Mouse (Mus musculus) lung, postnatal 14 days (tissue): ENCODE data around the gene Ctbp1.

Experiments
- DNase-seq: peaks from one replicate; pipeline ENCODE4 v3.0.0; 2021

The Ctbp1 gene

GRCm38 (mm10) chr5:33239934-33240333 is 34.9 kb downstream of the Ctbp1 start:
- no peak for DNase-seq

- DNase-seq: no peak
These were observed 35.6 kb downstream of the Ctbp1 start for GRCm38 (mm10) chr5:33239111-33239714.

GRCm38 (mm10) chr5:33238256-33238645 is 36.5 kb downstream of the Ctbp1 start:
- DNase-seq: no peak

- DNase-seq: no peak
These were observed 37.1 kb downstream of the Ctbp1 start for GRCm38 (mm10) chr5:33237600-33238255.

DNA sequence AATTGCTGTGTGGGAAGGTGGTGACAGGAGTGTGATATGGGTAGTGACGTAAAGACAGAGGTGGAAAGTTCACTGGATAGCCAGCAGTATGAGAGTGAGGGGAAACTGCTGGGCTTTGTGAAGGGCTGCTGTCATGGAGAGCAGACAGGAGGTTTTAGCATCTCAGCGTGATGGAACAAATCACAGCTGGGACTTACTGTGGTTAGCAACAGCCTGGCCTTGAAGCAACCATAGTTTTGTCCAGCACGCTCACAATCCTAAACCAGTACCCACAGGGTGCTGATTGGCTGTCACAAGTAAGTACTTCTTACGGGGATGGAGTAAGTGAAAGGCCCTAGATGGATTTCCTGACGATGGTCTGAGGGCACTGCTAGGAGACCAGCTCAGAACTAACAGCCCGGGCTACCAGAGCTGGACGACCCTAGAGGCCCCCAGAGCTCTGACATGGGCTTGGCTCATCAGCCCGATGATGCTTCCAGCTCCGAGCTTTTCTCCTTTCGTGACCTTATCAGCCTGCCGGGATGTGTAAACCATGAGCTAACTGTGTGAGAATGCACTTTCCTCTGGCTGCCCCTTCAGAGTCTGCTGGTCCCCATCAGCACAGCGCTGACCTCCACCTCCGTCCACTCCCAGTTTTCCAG is 40.3 kb downstream of the Ctbp1 start:
- peak; percentile 43 for DNase-seq

DNA sequence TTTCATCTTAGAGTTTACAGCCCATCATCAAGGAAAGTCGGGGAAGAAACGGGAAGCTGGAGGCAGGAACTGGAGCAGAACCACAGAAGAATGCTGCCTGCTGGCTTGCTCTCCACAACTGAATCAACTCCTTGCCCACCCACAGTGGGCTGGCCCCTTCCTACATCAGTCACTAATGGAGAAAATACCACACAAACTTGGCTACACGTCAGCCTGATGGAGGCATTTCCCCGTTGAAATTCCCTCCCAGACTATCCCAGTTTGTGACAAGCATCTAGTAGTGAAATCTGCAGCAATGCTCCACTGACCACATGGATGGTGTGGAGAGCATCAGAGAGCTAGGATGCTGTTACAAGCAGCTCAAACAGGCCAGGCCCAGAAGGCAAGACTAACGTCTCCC is 42.0 kb downstream of the Ctbp1 start:
- no peak for DNase-seq

- DNase-seq: peak; percentile 32
These were observed 44.5 kb downstream of the Ctbp1 start for GRCm38 (mm10) chr5:33230285-33230684.

- peak; percentile 57 for DNase-seq
These were observed 46.4 kb downstream of the Ctbp1 start for GRCm38 (mm10) chr5:33228428-33228827.

- DNase-seq: no peak
These were observed 49.1 kb downstream of the Ctbp1 start for GRCm38 (mm10) chr5:33225673-33226072.

- DNase-seq: no peak
These were observed 50.3 kb downstream of the Ctbp1 start for GRCm38 (mm10) chr5:33224491-33224890.

DNA sequence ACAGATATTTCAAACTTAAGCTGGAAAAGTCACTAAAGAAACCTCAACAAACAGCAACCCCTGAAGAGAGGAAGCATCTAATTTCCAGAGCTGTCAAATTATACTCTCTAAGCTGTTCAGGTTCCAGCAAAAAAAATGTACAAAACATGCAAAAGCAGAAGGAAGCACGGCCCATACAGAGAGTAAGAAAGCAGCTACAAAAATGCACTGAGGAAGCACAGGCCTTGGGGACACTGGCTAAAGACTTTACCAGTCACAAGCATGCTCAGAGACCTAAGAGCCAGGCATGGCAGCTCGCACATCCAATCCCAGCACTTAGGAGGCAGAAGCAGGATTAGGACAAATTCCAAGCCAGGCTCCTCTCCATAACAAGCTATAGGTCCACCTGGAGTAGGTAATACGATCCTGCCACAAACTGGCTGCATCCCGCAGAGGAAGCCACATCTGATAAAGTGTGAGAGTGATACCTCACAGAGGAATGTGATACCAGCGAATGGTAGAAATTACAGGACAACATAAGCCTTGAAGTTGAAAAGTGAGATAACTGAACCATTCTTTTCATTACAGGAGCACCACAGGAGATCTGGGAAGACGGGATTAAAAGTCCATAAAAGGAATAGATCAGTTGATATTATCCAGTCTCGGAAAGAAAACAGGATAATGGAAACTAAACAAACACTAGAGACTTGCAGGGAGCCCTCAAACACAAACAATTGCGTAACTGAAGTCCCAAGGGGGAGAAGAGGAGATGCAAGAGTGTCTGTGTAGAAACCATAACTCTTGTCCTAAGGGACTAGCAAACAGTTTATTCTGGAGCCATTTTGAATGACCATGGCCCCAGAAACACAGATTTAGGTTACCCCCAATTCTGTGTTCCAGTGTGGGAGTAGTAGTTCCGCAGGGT is 51.7 kb downstream of the Ctbp1 start:
- DNase-seq: no peak

GRCm38 (mm10) chr5:33222389-33222788 is 52.4 kb downstream of the Ctbp1 start:
- DNase-seq: no peak

GRCm38 (mm10) chr5:33220350-33221044 is 54.3 kb downstream of the Ctbp1 start:
- peak; percentile 40 for DNase-seq

DNA sequence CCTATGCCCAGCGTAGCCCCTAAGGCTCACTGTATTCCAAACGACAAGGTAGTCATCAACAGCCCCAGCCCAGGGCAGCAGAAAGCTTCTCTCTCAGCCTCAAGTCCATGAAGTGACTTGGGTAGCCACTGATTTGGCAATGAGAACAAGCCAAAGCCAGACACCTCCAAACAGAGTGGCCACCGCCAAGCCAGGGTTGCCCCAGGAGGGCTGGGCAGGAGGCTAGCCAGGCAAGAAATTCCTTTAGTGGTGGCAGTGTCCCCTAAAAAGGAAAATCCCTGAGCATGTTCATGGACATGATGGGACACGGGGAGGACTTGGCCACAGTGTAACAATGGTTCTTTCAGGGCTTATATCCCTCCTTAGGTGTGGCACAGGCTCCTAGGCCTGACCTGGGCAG is 55.0 kb downstream of the Ctbp1 start:
- no peak for DNase-seq

- no peak for DNase-seq
These were observed 55.9 kb downstream of the Ctbp1 start for GRCm38 (mm10) chr5:33218746-33219449.

GRCm38 (mm10) chr5:33218081-33218480 is 56.7 kb downstream of the Ctbp1 start, which contains the start of gene Spon2:
Spon2 (minus strand) TSS chr5:33218455.
- peak; percentile 37 for DNase-seq

DNA sequence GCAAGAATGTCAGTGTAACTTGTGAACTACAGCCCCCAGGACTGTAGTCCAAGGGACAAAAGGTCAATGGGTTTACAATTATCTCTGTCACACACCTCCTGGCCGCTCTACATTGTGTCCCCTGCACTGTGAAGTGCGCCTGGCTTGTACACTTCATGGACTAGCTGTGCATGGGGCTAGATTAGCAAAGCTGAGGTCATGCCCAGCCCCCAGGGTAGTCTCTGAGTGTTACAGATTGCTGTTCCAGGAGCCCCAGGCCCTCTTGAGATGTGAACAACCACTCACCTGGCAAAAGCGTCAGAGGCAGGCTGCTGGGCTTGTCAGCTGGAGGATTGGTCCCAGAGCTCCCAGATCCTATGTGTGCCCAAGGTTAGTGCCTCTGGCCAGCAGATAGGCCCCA is 57.1 kb downstream of the Ctbp1 start:
- DNase-seq: no peak

- no peak for DNase-seq
These were observed 60.1 kb downstream of the Ctbp1 start for GRCm38 (mm10) chr5:33214723-33215122.

DNA sequence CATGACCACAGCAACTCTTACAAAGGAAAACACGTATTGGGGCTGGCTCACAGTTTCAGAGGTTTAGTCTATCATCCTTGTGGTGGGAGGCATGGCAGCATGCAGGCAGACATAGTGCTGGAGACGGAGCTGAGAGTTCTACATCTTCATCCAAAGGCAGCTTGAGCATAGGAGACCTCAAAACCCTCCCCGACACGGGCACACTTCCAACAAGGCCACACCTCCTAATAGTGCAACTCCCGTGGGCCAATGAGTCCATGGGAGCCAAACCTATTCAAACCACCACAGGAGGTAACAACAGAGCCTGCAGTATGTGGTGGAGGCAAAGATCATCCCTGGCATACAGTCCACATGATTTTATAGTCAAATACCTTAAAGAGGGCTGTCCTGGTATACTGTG is 63.5 kb downstream of the Ctbp1 start:
- DNase-seq: no peak

- no peak for DNase-seq
These were observed 64.3 kb downstream of the Ctbp1 start for GRCm38 (mm10) chr5:33210515-33210914.

- DNase-seq: no peak
These were observed 66.1 kb downstream of the Ctbp1 start for GRCm38 (mm10) chr5:33208533-33209245.
